Mouse (Mus musculus) heart, embryonic 16.5 days (tissue): ENCODE data around the gene Vsig10l. TPM values are rescaled to one million over a fixed set of nuclear protein-coding genes. Genes with fewer than 3 reads are reported as not detected.

ENCODE experiments used
- ATAC-seq: fragments of 200-750 bp; cut with Nextera tagmentation; replicated peaks from 2 replicates; pipeline ENCODE4 v1.8.0; 2017; ENCODE audit warnings: moderate number of reproducible peaks; ENCODE audit not compliant: insufficient read depth, low FRiP score; ENCODE audit errors: extremely low read depth
- H3K27ac ChIP-seq: fragments of 300-500 bp; sonication (generic); 2 replicates; pipeline ENCODE4 v1.5.1; 2014; ENCODE audit warnings: mild to moderate bottlenecking, low read length, control low read depth, moderate library complexity
- H3K27me3 ChIP-seq: fragments of 300-500 bp; sonication (generic); 2 replicates; pipeline ENCODE4 v1.6.1; 2014; ENCODE audit warnings: low read length, mixed read lengths; ENCODE audit not compliant: control insufficient read depth, insufficient read depth
- H3K36me3 ChIP-seq: fragments of 300-500 bp; sonication (generic); 2 replicates; pipeline ENCODE4 v1.6.1; 2014; ENCODE audit not compliant: control insufficient read depth, insufficient read depth
- H3K4me1 ChIP-seq: fragments of 300-500 bp; sonication (generic); 2 replicates; pipeline ENCODE4 v1.6.1; 2014; ENCODE audit warnings: low read length, mixed read lengths; ENCODE audit not compliant: control insufficient read depth, insufficient read depth
- H3K4me2 ChIP-seq: fragments of 300-500 bp; sonication (generic); 2 replicates; pipeline ENCODE4 v1.6.1; 2014; ENCODE audit warnings: low read depth, mild to moderate bottlenecking, control low read depth, low read length
- H3K4me3 ChIP-seq: fragments of 300-500 bp; sonication (generic); 2 replicates; pipeline ENCODE4 v1.5.1; 2014; ENCODE audit warnings: mild to moderate bottlenecking, control low read depth, low read length
- H3K9ac ChIP-seq: fragments of 300-500 bp; sonication (generic); 2 replicates; pipeline ENCODE4 v1.6.1; 2014; ENCODE audit warnings: low read length, control low read depth
- H3K9me3 ChIP-seq: fragments of 300-500 bp; sonication (generic); replicated peaks from 2 replicates; pipeline ENCODE4 v1.6.1; 2016; ENCODE audit warnings: low read length; ENCODE audit not compliant: control insufficient read depth
- WGBS: fragments of 180-500 bp; shearing (Covaris S2); extraction: QIAGEN DNeasy Blood & Tissue Kit; methylation state at CpG from one replicate; pipeline ENCODE4 v1.1.7; 2014; 5-methylcytosine and 5-hydroxymethylcytosine counted together
- polyA plus RNA-seq: library from polyadenylated mRNA; unstranded; fragments of >200 nt; fragmentation: Nextera tagmentation; extraction: Ambion mirVana; gene quantifications from 2 replicates; pipeline ENCODE4 v1.2.1, GENCODE M21; 2015

Gene Vsig10l
- polyA plus RNA-seq = 3.4 and 4.2 TPM in 2 replicates

- peaks cover 2% of the 10 kb centered on the region; the same call in 1 of the 2 replicates for H3K36me3 ChIP-seq
- H3K9ac ChIP-seq = no peak within 1 kb of the TSS
- peaks cover 12% of the 10 kb centered on the region for H3K4me1 ChIP-seq
- no peak within 1 kb of the TSS for H3K27ac ChIP-seq
- H3K4me2 ChIP-seq = no peak within 1 kb of the TSS
- no peak within 1 kb of the TSS for H3K4me3 ChIP-seq
- 56% methylated on average over 4 of the region's 4 CpGs for WGBS
- no peak for ATAC-seq
- H3K9me3 ChIP-seq = no peaks in the 10 kb centered on the region
- H3K27me3 ChIP-seq = peaks cover 8% of the 10 kb centered on the region; the same call in 1 of the 2 replicates
Measured at GRCm38 (mm10) chr7:43462851-43463250, at the start of gene Vsig10l. Gene Vsig10l (plus strand): TSS chr7:43463151.

GRCm38 (mm10) chr7:43417298-43417697 is 45.7 kb upstream of the Vsig10l start:
- H3K27me3 ChIP-seq = no peaks in the 10 kb centered on the region
- ATAC-seq = no peak
- no peaks in the 10 kb centered on the region for H3K4me1 ChIP-seq
- no peaks in the 10 kb centered on the region for H3K36me3 ChIP-seq
- WGBS = 82% methylated on average over 10 of the region's 10 CpGs
- no peak overlapping the region for H3K4me3 ChIP-seq
- H3K9me3 ChIP-seq = no peaks in the 10 kb centered on the region
- H3K27ac ChIP-seq = no peak overlapping the region
- no peak overlapping the region for H3K4me2 ChIP-seq
- no peak overlapping the region for H3K9ac ChIP-seq

GRCm38 (mm10) chr7:43422995-43423617 is 39.8 kb upstream of the Vsig10l start:
- Histone ChIP-seq H3K4me3 (no peak overlapping the region), H3K9me3 (no peaks in the 10 kb centered on the region), H3K4me2 (peak overlapping the region; percentile 41; the same call in 1 of the 2 replicates), H3K27me3 (no peaks in the 10 kb centered on the region), H3K27ac (no peak overlapping the region), H3K36me3 (no peaks in the 10 kb centered on the region), H3K4me1 (peaks cover 2% of the 10 kb centered on the region; the same call in 1 of the 2 replicates), H3K9ac (no peak overlapping the region)
- peak; percentile 87 for ATAC-seq
- WGBS = 9% methylated on average over 11 of the region's 11 CpGs

- ATAC-seq = no peak; the same call in 1 of the 2 replicates
- peaks cover 2% of the 10 kb centered on the region; the same call in 1 of the 2 replicates for H3K4me1 ChIP-seq
- no peak overlapping the region for H3K27ac ChIP-seq
- 53% methylated on average over 3 of the region's 3 CpGs for WGBS
- no peak overlapping the region for H3K4me2 ChIP-seq
- H3K4me3 ChIP-seq = no peak overlapping the region
- H3K27me3 ChIP-seq = no peaks in the 10 kb centered on the region
- H3K9ac ChIP-seq = no peak overlapping the region
- H3K9me3 ChIP-seq = no peaks in the 10 kb centered on the region
- no peaks in the 10 kb centered on the region for H3K36me3 ChIP-seq
Measured at GRCm38 (mm10) chr7:43423991-43424625, 38.8 kb upstream of the Vsig10l start.

GRCm38 (mm10) chr7:43427406-43427805 is 35.5 kb upstream of the Vsig10l start, which contains the start of gene Lim2:
Gene Lim2 (plus strand): TSS chr7:43427670.
- WGBS = 72% methylated on average over 8 of the region's 8 CpGs
- Histone ChIP-seq H3K36me3 (no peaks in the 10 kb centered on the region), H3K4me2 (no peak within 1 kb of the TSS), H3K4me1 (peaks cover 2% of the 10 kb centered on the region; the same call in 1 of the 2 replicates), H3K9ac (no peak within 1 kb of the TSS), H3K27ac (no peak within 1 kb of the TSS), H3K4me3 (no peak within 1 kb of the TSS), H3K9me3 (no peaks in the 10 kb centered on the region), H3K27me3 (no peaks in the 10 kb centered on the region)
- no peak for ATAC-seq

- no peak overlapping the region for H3K4me3 ChIP-seq
- ATAC-seq = no peak
- 38% methylated on average over 4 of the region's 4 CpGs for WGBS
- no peaks in the 10 kb centered on the region for H3K36me3 ChIP-seq
- H3K9ac ChIP-seq = no peak overlapping the region
- no peaks in the 10 kb centered on the region for H3K4me1 ChIP-seq
- H3K27me3 ChIP-seq = no peaks in the 10 kb centered on the region
- H3K27ac ChIP-seq = no peak overlapping the region
- no peaks in the 10 kb centered on the region for H3K9me3 ChIP-seq
- no peak overlapping the region for H3K4me2 ChIP-seq
Measured at GRCm38 (mm10) chr7:43429500-43429899, 33.5 kb upstream of the Vsig10l start.

- Histone ChIP-seq H3K27ac (no peak overlapping the region), H3K36me3 (no peaks in the 10 kb centered on the region), H3K27me3 (no peaks in the 10 kb centered on the region), H3K9me3 (no peaks in the 10 kb centered on the region), H3K4me1 (no peaks in the 10 kb centered on the region), H3K4me3 (no peak overlapping the region), H3K4me2 (no peak overlapping the region), H3K9ac (no peak overlapping the region)
- no peak for ATAC-seq
- 59% methylated on average over 4 of the region's 4 CpGs for WGBS
Measured at GRCm38 (mm10) chr7:43432891-43433290, 30.1 kb upstream of the Vsig10l start.

- no peak overlapping the region for H3K27ac ChIP-seq
- no peak overlapping the region for H3K9ac ChIP-seq
- no peaks in the 10 kb centered on the region for H3K27me3 ChIP-seq
- no peak overlapping the region for H3K4me3 ChIP-seq
- H3K36me3 ChIP-seq = no peaks in the 10 kb centered on the region
- H3K4me1 ChIP-seq = no peaks in the 10 kb centered on the region
- 88% methylated on average over 5 of the region's 5 CpGs for WGBS
- no peak overlapping the region for H3K4me2 ChIP-seq
- no peaks in the 10 kb centered on the region for H3K9me3 ChIP-seq
- no peak for ATAC-seq
Measured at GRCm38 (mm10) chr7:43434676-43435075, 28.3 kb upstream of the Vsig10l start.
